Mouse (Mus musculus) liver, adult 2 months (tissue): ENCODE data around the gene Irf3. TPM values are rescaled to one million over a fixed set of nuclear protein-coding genes. Genes with fewer than 3 reads are reported as not detected.
A peak's percentile ranks its signal among the peaks of the same experiment; 100 is the strongest.

Experiments used
- DNase-seq: peaks from one replicate; pipeline ENCODE4 v3.0.0-alpha.2; 2011; ENCODE audit warnings: low read depth, low spot score; ENCODE audit errors: extremely low read depth
- H3K27ac ChIP-seq: fragments of 200-500 bp; replicated peaks from 2 replicates; pipeline ENCODE4 v1.5.1; 2012; ENCODE audit warnings: low read depth, mild to moderate bottlenecking, control low read depth, inconsistent platforms, low read length; ENCODE audit not compliant: insufficient read depth
- H3K27me3 ChIP-seq: fragments of 200-500 bp; 2 replicates; pipeline ENCODE4 v1.6.1; 2012; ENCODE audit warnings: mild to moderate bottlenecking, moderate library complexity, low read length, inconsistent platforms; ENCODE audit not compliant: control insufficient read depth, insufficient read depth
- H3K36me3 ChIP-seq: fragments of 200-500 bp; 2 replicates; pipeline ENCODE4 v1.6.1; 2012; ENCODE audit warnings: low read length, inconsistent platforms; ENCODE audit not compliant: control insufficient read depth, insufficient read depth
- H3K4me1 ChIP-seq: fragments of 200-500 bp; 2 replicates; pipeline ENCODE4 v1.6.1; 2011; ENCODE audit warnings: low read length; ENCODE audit not compliant: control insufficient read depth, insufficient read depth
- H3K4me3 ChIP-seq: fragments of 200-500 bp; 2 replicates; pipeline ENCODE4 v1.5.1; 2011; ENCODE audit warnings: low read depth, mild to moderate bottlenecking, control low read depth, low read length, moderate library complexity; ENCODE audit not compliant: insufficient read depth
- H3K79me2 ChIP-seq: fragments of 200-500 bp; 2 replicates; pipeline ENCODE4 v1.6.1; 2012; ENCODE audit warnings: inconsistent platforms, mild to moderate bottlenecking, low read length, moderate library complexity; ENCODE audit not compliant: control insufficient read depth, insufficient read depth
- H3K9ac ChIP-seq: fragments of 200-500 bp; 2 replicates; pipeline ENCODE4 v1.6.1; 2012; ENCODE audit warnings: low read depth, mild to moderate bottlenecking, control low read depth, inconsistent platforms, low read length
- CTCF ChIP-seq: fragments of 200-500 bp; IDR thresholded peaks from 2 replicates; pipeline ENCODE4 v1.5.1; 2011; ENCODE audit warnings: low read depth, low read length, control low read depth
- POLR2A ChIP-seq: fragments of 200-500 bp; IDR thresholded peaks from 2 replicates; pipeline ENCODE4 v1.6.1; 2011; ENCODE audit warnings: low read length, control low read depth; ENCODE audit not compliant: insufficient read depth; ENCODE audit errors: extremely low read depth
- WGBS: fragments of 180-500 bp; shearing (Covaris S2); methylation state at CpG from one replicate; pipeline ENCODE4 v1.1.7; 2018; 5-methylcytosine and 5-hydroxymethylcytosine counted together
- polyA plus RNA-seq: library from polyadenylated mRNA; depleted of rRNA; stranded (reverse); fragments of >200 nt; gene quantifications from 2 replicates; pipeline ENCODE4 v1.2.3, GENCODE M21; 2012
- total RNA-seq: library from RNA; depleted of rRNA; stranded (reverse); fragments of >200 nt; gene quantifications from 2 replicates; pipeline ENCODE4 v1.2.3, GENCODE M21; 2014

Irf3 gene
- total and polyA plus RNA-seq, 2 experiments, result 59.0 to 101 TPM

DNA sequence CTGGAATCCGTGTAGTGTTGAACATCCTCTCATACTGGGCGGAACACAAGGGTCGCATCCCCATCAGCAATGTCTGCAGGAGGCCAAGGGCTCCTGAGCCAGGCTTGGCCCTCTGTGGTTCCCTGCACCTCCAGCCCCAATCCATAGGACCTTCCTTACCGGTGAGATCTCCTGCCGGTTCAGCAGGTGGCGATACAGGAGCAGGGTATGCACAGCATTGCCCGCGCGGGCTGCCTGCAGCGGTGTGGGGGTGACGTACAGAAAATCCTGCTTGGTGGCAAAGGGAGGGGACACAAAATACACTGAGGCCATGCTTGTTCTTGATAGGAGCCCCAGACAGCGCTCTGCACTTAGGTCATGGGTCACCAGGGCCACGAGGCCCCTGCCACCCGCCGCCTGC, 30.8 kb upstream of the Irf3 start:
- H3K79me2 ChIP-seq, result no peaks in the 10 kb centered on the region
- no peak for TF ChIP-seq CTCF
- no peak for TF ChIP-seq POLR2A
- H3K36me3 ChIP-seq, result no peaks in the 10 kb centered on the region
- no peak overlapping the region for H3K9ac ChIP-seq
- no peaks in the 10 kb centered on the region for H3K27me3 ChIP-seq
- no peak for DNase-seq
- H3K27ac ChIP-seq, result no peak overlapping the region
- no peaks in the 10 kb centered on the region for H3K4me1 ChIP-seq
- H3K4me3 ChIP-seq, result no peak overlapping the region
- WGBS, result 58% methylated on average over 15 of the region's 15 CpGs

DNA sequence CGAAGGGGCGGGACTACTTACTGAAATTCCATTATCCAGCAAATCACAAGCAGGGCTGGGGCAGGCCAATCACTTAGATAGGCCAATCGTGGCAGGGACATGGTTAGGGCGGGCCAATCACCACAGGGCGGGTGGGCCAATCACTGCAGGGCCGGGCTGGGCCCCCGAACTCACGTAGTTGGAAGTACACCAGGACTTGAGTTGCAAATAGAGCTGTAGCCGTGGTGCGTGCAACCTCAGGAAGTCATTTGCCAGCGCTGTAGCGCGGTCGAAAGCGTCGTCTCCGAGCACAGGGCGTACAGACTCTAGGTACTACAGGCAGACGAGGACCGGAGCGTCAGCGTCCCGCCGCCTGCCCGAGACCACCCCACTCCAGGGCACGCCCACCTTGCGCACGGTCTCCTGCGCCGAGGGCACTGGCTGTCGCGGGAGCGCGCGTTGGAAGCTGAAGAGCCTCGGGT, 27.2 kb upstream of the Irf3 start:
- no peaks in the 10 kb centered on the region for H3K36me3 ChIP-seq
- no peaks in the 10 kb centered on the region for H3K79me2 ChIP-seq
- H3K4me1 ChIP-seq, result no peaks in the 10 kb centered on the region
- peak overlapping the region; percentile 52 for H3K9ac ChIP-seq
- no peak overlapping the region for H3K27ac ChIP-seq
- no peak for TF ChIP-seq CTCF
- TF ChIP-seq POLR2A, result no peak
- peak; percentile 78 for DNase-seq
- H3K27me3 ChIP-seq, result no peaks in the 10 kb centered on the region
- H3K4me3 ChIP-seq, result peak overlapping the region; percentile 65
- WGBS, result 1% methylated on average over 36 of the region's 36 CpGs

DNA sequence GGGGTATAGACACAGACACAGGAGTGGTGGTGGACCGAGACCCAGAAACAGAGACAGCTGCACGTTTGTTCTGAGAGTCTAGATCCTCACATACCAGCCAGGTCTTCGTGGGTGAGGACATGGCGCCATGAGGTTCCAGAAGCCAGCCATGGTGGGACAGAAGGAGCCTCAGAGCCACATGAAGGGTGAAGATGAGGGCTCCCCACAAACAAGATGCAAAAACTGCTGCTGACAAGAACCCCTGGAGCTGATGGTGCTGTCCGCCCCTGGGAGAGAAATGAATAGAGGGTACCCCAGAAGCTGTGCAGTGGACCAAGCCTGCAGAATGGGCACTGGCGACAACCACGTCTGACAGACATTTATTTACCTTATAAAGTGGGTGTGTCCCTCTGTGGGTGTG, 26.3 kb upstream of the Irf3 start:
- Histone ChIP-seq H3K36me3 (no peaks in the 10 kb centered on the region), H3K4me1 (no peaks in the 10 kb centered on the region), H3K27me3 (no peaks in the 10 kb centered on the region), H3K4me3 (no peak overlapping the region), H3K27ac (no peak overlapping the region), H3K9ac (no peak overlapping the region), H3K79me2 (no peaks in the 10 kb centered on the region)
- DNase-seq, result no peak
- no peak for TF ChIP-seq POLR2A
- no peak for TF ChIP-seq CTCF
- WGBS, result 69% methylated on average over 7 of the region's 7 CpGs

DNA sequence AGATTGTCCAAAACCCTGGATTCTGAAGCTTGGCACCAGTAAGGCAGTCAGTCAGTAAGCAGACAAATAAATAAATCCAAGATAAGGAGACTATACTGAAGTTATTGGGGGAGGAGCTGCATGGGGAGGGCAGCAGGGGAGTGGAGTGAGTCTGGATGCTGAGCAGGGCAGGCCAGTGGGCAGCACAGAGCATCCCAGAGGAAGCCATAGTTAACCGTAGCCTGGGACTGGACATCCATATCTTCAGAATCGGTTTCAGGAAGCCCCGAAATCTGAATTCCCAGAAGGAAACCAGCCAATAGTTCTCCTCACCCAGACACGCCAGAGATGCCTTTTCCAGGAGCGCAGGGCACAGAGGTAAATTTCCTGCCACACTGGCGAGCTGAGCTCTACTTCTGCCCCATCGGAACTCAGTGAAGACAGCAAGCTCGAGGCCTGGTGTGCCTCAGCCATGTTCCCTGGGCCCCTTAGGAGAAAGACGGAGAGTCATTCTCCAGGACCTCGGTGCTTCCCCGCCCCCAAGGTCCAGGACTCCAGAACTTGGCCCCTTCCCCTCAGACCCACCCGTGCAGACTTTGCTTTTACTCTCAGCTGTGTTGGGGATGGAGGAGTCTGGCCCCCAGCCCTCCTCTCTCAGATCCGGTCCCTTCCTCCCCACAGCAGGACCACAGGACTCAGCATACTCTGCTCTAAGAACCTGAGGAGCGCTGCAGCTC, 23.9 kb upstream of the Irf3 start:
- no peak overlapping the region for H3K4me3 ChIP-seq
- H3K79me2 ChIP-seq, result no peaks in the 10 kb centered on the region
- TF ChIP-seq CTCF (no peak), POLR2A (no peak)
- H3K9ac ChIP-seq, result no peak overlapping the region
- DNase-seq, result no peak
- WGBS, result 58% methylated on average over 14 of the region's 14 CpGs
- H3K36me3 ChIP-seq, result no peaks in the 10 kb centered on the region
- no peaks in the 10 kb centered on the region for H3K27me3 ChIP-seq
- no peaks in the 10 kb centered on the region for H3K4me1 ChIP-seq
- no peak overlapping the region for H3K27ac ChIP-seq

DNA sequence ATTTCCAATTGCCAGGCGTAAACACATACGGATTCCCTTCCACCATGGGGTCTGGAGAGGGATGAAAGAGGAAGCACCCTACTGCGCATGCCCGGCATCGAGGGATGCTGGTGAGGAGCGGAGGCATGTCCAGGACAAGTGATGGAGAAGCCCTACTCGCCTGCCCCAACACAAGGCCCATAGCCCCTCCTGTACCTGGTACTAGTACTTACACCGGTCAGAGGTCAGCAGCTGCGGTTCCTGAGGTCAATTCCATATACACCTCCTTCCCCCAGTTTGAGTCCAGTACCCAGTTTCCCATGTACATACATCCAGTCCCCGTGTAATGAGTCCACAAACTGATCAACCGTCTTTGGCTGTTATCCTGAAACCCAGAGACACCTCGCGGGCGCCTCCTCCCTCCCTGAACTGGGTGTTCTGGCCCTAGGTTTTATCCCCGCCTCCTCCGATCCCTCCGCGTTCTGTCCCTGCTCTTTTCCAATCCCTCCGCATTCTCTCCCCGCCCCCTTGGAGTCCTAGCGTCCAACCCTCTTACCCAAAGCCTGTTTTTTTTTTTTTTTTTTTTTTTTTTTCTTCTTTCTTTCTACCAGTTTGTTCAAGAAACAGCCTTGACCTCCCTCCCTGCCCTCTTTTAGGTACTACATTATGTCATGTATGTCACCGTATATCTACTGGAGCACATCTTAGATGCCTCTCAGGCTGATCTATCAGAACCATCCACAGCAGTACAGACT, 22.9 kb upstream of the Irf3 start, which contains the start of gene Cpt1c:
Cpt1c (minus strand) TSS at position 469 of the 734 bp plus-strand sequence.
- H3K79me2 ChIP-seq, result no peaks in the 10 kb centered on the region
- WGBS, result 10% methylated on average over 22 of the region's 22 CpGs
- H3K27me3 ChIP-seq, result no peaks in the 10 kb centered on the region
- no peak within 1 kb of the TSS for H3K9ac ChIP-seq
- H3K27ac ChIP-seq, result no peak within 1 kb of the TSS
- H3K36me3 ChIP-seq, result no peaks in the 10 kb centered on the region
- no peaks in the 10 kb centered on the region for H3K4me1 ChIP-seq
- TF ChIP-seq POLR2A, result no peak
- no peak for TF ChIP-seq CTCF
- H3K4me3 ChIP-seq, result peak within 1 kb of the TSS; percentile 15; the same call in 1 of the 2 replicates
- DNase-seq, result peak; percentile 40

DNA sequence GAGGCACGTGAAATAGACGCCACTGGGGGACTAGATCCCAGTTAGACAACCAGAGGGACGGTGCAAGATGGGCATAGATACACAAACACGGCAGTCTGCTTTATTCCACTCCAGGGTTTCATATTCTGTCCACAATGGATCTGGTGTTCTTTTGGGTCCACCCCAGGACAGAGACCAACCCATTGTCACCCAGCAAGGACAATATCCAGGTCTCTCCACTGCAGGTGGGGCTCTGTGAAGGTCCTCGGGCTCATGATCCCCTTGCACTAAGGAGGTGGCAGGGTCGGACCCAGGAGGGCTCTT, 22.4 kb upstream of the Irf3 start:
- Histone ChIP-seq H3K9ac (no peak overlapping the region), H3K27ac (no peak overlapping the region), H3K79me2 (no peaks in the 10 kb centered on the region), H3K27me3 (no peaks in the 10 kb centered on the region), H3K36me3 (no peaks in the 10 kb centered on the region), H3K4me1 (no peaks in the 10 kb centered on the region), H3K4me3 (no peak overlapping the region)
- DNase-seq, result no peak
- 47% methylated on average over 6 of the region's 6 CpGs for WGBS
- TF ChIP-seq CTCF (no peak), POLR2A (no peak)
